Mouse (Mus musculus) ES-E14 (cell line): ENCODE results near the gene Gpd1. TPM values are rescaled to one million over a fixed set of nuclear protein-coding genes. Genes with fewer than 3 reads are reported as not detected.

Experiments used
- DNase-seq: peaks from one replicate; pipeline ENCODE4 v3.0.0-alpha.2; 2013; ENCODE audit warnings: low read depth, low spot score
- H3K27ac ChIP-seq: 2 replicates; pipeline ENCODE4 v1.5.1; 2012; ENCODE audit warnings: low read depth, mild to moderate bottlenecking, low read length, moderate library complexity, mixed read lengths; ENCODE audit not compliant: poor library complexity, insufficient read depth, severe bottlenecking
- H3K36me3 ChIP-seq: 2 replicates; pipeline ENCODE4 v1.6.1; 2012; ENCODE audit warnings: mild to moderate bottlenecking, low read length, moderate library complexity, mixed read lengths; ENCODE audit not compliant: control insufficient read depth, poor library complexity, insufficient read depth, severe bottlenecking
- H3K4me1 ChIP-seq, 2 experiments: fragments of 150-350 bp in 1 of 2; sonication (generic) in 1 of 2; 2 replicates each; pipeline ENCODE4 v1.6.1; 2012; ENCODE audit warnings: low read length in 2 of 2, mild to moderate bottlenecking in 1 of 2, mixed read lengths in 1 of 2; ENCODE audit not compliant: control insufficient read depth in 2 of 2, insufficient read depth in 2 of 2, poor library complexity in 1 of 2
- H3K4me3 ChIP-seq, 2 experiments: fragments of 150-350 bp in 1 of 2; sonication (generic) in 1 of 2; 2 replicates each; pipeline ENCODE4 v1.5.1; 2012; ENCODE audit warnings: low read length in 2 of 2, low read depth in 1 of 2, mild to moderate bottlenecking in 1 of 2, mixed read lengths in 1 of 2; ENCODE audit not compliant: insufficient read depth in 1 of 2, poor library complexity in 1 of 2, severe bottlenecking in 1 of 2
- H3K9ac ChIP-seq: 2 replicates; pipeline ENCODE4 v1.6.1; 2012; ENCODE audit warnings: low read depth, mild to moderate bottlenecking, low read length, mixed read lengths; ENCODE audit not compliant: poor library complexity, insufficient read depth, severe bottlenecking
- H3K9me3 ChIP-seq: fragments of 150-350 bp; sonication (generic); 2 replicates; pipeline ENCODE4 v1.6.1; 2012; ENCODE audit warnings: low read depth, mild to moderate bottlenecking, low read length; ENCODE audit not compliant: control insufficient read depth, insufficient read depth
- CHD2 ChIP-seq: IDR thresholded peaks from 2 replicates; pipeline ENCODE4 v1.6.1; 2014; ENCODE audit warnings: mild to moderate bottlenecking, low read depth, low read length, inconsistent platforms
- HCFC1 ChIP-seq: IDR thresholded peaks from 2 replicates; pipeline ENCODE4 v1.6.1; 2012; ENCODE audit warnings: low read length, inconsistent platforms, borderline replicate concordance; ENCODE audit not compliant: insufficient read depth
- MAFK ChIP-seq: IDR thresholded peaks from 2 replicates; pipeline ENCODE4 v1.6.1; 2014; ENCODE audit warnings: mild to moderate bottlenecking, low read depth, low read length, inconsistent platforms; ENCODE audit not compliant: insufficient read depth
- ZC3H11A ChIP-seq: IDR thresholded peaks from 2 replicates; pipeline ENCODE4 v1.6.1; 2012; ENCODE audit warnings: low read depth, mild to moderate bottlenecking, inconsistent platforms, low read length, borderline replicate concordance
- ZNF384 ChIP-seq: IDR thresholded peaks from 2 replicates; pipeline ENCODE4 v1.6.1; 2012; ENCODE audit warnings: low read depth, low read length, inconsistent platforms
- in situ Hi-C, 2 experiments: fragments of 600-800 bp; cut with MboI; formaldehyde crosslinking; loops; one replicate each; pipeline ENCODE4 v1.15.1; 2025; ENCODE audit warnings: low sequenced_read_pairs in 2 of 2, inconsistent platforms in 1 of 2; ENCODE audit not compliant: unreplicated experiment in 2 of 2
- total RNA-seq: library from RNA; depleted of rRNA; stranded (reverse); fragments of 300-350 nt; gene quantifications from 2 replicates; pipeline ENCODE4 v1.2.3, GENCODE M21; 2012

The Gpd1 gene
- total RNA-seq, 1 experiment: 0.85 TPM

GRCm38 (mm10) chr15:99701999-99702900, 15.1 kb upstream of the Gpd1 start, which contains the start of gene Smarcd1:
Smarcd1 (plus strand) TSS chr15:99702129.
- TF ChIP-seq CHD2 (no peak), HCFC1 (peak; percentile 67; the same call in 1 of the 2 replicates)
- no peaks in the 10 kb centered on the region for H3K9me3 ChIP-seq

GRCm38 (mm10) chr15:99703104-99703503, 14.2 kb upstream of the Gpd1 start:
- H3K4me3 ChIP-seq: peak overlapping the region; percentile 89 to 90
- peak overlapping the region; percentile 89 for H3K27ac ChIP-seq
- H3K9ac ChIP-seq: peak overlapping the region; percentile 76
- TF ChIP-seq MAFK: no peak
- no peak for TF ChIP-seq ZC3H11A
- TF ChIP-seq CHD2: no peak
- TF ChIP-seq ZNF384: no peak
- no peak for TF ChIP-seq HCFC1
- no peaks in the 10 kb centered on the region for H3K9me3 ChIP-seq
- peaks cover 16% of the 10 kb centered on the region for H3K36me3 ChIP-seq
- peaks cover 10 to 22% of the 10 kb centered on the region in 2 experiments; a peak in 3 of 4 replicates for H3K4me1 ChIP-seq
- in situ Hi-C loops: no loop called here
- DNase-seq: no peak

More at GRCm38 (mm10) chr15:99701999-99702900, 15.1 kb upstream of the Gpd1 start, which contains the start of gene Smarcd1:
- in situ Hi-C loops: no loop called here
- peak within 1 kb of the TSS; percentile 89 to 90 for H3K4me3 ChIP-seq
- peaks cover 7 to 22% of the 10 kb centered on the region in 2 experiments; a peak in 3 of 4 replicates for H3K4me1 ChIP-seq
- peaks cover 9% of the 10 kb centered on the region for H3K36me3 ChIP-seq
- H3K9ac ChIP-seq: peak within 1 kb of the TSS; percentile 95
- DNase-seq: peak; percentile 88
- peak within 1 kb of the TSS; percentile 95 for H3K27ac ChIP-seq

- peaks cover 16% of the 10 kb centered on the region for H3K36me3 ChIP-seq
- DNase-seq: no peak
- in situ Hi-C loops: no loop called here
- H3K9me3 ChIP-seq: no peaks in the 10 kb centered on the region
- H3K4me3 ChIP-seq: peak overlapping the region; percentile 89 to 90
- peaks cover 10 to 19% of the 10 kb centered on the region in 2 experiments; a peak in 3 of 4 replicates for H3K4me1 ChIP-seq
- TF ChIP-seq MAFK (no peak), ZC3H11A (no peak), ZNF384 (no peak), HCFC1 (no peak), CHD2 (no peak)
- H3K9ac ChIP-seq: peak overlapping the region; percentile 76; the same call in 1 of the 2 replicates
- peak overlapping the region; percentile 89; the same call in 1 of the 2 replicates for H3K27ac ChIP-seq
Measured at GRCm38 (mm10) chr15:99703676-99704040, 13.7 kb upstream of the Gpd1 start.

GRCm38 (mm10) chr15:99704041-99704681, 13.2 kb upstream of the Gpd1 start:
- in situ Hi-C loops: no loop called here
- peak overlapping the region; percentile 10 to 90 for H3K4me3 ChIP-seq

More at GRCm38 (mm10) chr15:99704041-99704681, 13.2 kb upstream of the Gpd1 start:
- H3K9ac ChIP-seq: peak overlapping the region; percentile 22; the same call in 1 of the 2 replicates
- no peaks in the 10 kb centered on the region for H3K9me3 ChIP-seq
- peaks cover 8 to 15% of the 10 kb centered on the region in 2 experiments; a peak in 3 of 4 replicates for H3K4me1 ChIP-seq
- peak; percentile 62; the same call in 1 of the 2 replicates for TF ChIP-seq MAFK
- no peak for TF ChIP-seq CHD2
- TF ChIP-seq HCFC1: no peak
- no peak for TF ChIP-seq ZC3H11A
- TF ChIP-seq ZNF384: no peak
- DNase-seq: no peak
- peaks cover 21% of the 10 kb centered on the region for H3K36me3 ChIP-seq
- peak overlapping the region; percentile 89 for H3K27ac ChIP-seq
